Mouse (Mus musculus): ENCODE data around the gene Pou6f2.

GRCm38 (mm10) chr13:18081443-18082119, 315.9 kb downstream of the Pou6f2 start:
- TF ChIP-seq CTCF (IDR thresholded peaks at IDR 0.05; ENCODE audit: insufficient read depth, low read length) (no peak), POLR2A (IDR thresholded peaks at IDR 0.05; ENCODE audit: borderline replicate concordance, extremely low read depth, low read depth, low read length) (no peak)

All from lung, adult 2 months (tissue).